Mouse (Mus musculus) brain, embryonic 14.5 days (tissue): ENCODE data around the gene 1700022I11Rik.

Experiments
- CTCF ChIP-seq: fragments of 200-500 bp; IDR thresholded peaks from 2 replicates; pipeline ENCODE4 v1.5.1; 2012; ENCODE audit warnings: inconsistent platforms, mild to moderate bottlenecking, moderate library complexity, borderline replicate concordance; ENCODE audit not compliant: insufficient read depth, insufficient read length; ENCODE audit errors: extremely low read depth
- POLR2A ChIP-seq: fragments of 200-500 bp; IDR thresholded peaks from 2 replicates; pipeline ENCODE4 v1.6.1; 2012; ENCODE audit warnings: mild to moderate bottlenecking, inconsistent platforms, borderline replicate concordance; ENCODE audit not compliant: poor library complexity, insufficient read depth, insufficient read length, severe bottlenecking; ENCODE audit errors: extremely low read depth

GRCm38 (mm10) chr4:42959382-42959781, 10.0 kb upstream of the 1700022I11Rik start:
- no peak for TF ChIP-seq POLR2A
- no peak for TF ChIP-seq CTCF
